Mouse (Mus musculus): ENCODE results near the gene Fance. TPM values are rescaled to one million over a fixed set of nuclear protein-coding genes. Genes with fewer than 3 reads are reported as not detected.
"Not testable (repeated sequence)": the region's sequence is repeated elsewhere in the genome, so short reads cannot be mapped to it uniquely, and the experiment has no call there.

Gene Fance
- polyA plus RNA-seq, 1 experiment from 2014 or later = 22.5 TPM

DNA sequence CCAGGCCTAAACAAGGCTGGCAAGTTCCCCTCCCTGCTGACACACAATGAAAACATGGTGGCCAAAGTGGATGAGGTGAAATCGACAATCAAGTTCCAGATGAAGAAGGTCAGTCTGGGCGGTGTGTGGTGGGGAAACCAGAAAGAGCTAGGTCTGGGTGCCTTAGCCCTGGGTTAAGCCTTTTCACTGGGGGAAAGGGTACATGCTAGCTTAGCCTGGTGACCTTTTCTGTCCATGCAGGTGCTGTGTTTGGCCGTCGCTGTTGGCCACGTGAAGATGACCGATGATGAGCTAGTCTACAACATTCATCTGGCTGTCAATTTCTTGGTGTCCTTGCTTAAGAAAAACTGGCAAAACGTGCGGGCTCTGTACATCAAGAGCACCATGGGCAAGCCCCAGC is 17.3 kb downstream of the Fance start:
- not testable (repeated sequence) for H3K36me3 ChIP-seq (ENCODE audit: control insufficient read depth, insufficient read depth, low read length); H3K27me3 ChIP-seq (ENCODE audit: control insufficient read depth, insufficient read depth, low read length); H3K4me2 ChIP-seq (replicated peaks; ENCODE audit: low read depth, low read length); H3K4me3 ChIP-seq (ENCODE audit: low read depth, low read length); H3K27ac ChIP-seq (ENCODE audit: low read depth, low read length); H3K9ac ChIP-seq (ENCODE audit: low read depth, low read length); DNase-seq (ENCODE audit: low spot score); ATAC-seq (ENCODE audit: low FRiP score); H3K9me3 ChIP-seq (ENCODE audit: control insufficient read depth, low read length); H3K4me1 ChIP-seq (replicated peaks; ENCODE audit: control insufficient read depth, insufficient read depth, low read length)
- WGBS = 65% methylated on average over 6 of the region's 8 CpGs

DNA sequence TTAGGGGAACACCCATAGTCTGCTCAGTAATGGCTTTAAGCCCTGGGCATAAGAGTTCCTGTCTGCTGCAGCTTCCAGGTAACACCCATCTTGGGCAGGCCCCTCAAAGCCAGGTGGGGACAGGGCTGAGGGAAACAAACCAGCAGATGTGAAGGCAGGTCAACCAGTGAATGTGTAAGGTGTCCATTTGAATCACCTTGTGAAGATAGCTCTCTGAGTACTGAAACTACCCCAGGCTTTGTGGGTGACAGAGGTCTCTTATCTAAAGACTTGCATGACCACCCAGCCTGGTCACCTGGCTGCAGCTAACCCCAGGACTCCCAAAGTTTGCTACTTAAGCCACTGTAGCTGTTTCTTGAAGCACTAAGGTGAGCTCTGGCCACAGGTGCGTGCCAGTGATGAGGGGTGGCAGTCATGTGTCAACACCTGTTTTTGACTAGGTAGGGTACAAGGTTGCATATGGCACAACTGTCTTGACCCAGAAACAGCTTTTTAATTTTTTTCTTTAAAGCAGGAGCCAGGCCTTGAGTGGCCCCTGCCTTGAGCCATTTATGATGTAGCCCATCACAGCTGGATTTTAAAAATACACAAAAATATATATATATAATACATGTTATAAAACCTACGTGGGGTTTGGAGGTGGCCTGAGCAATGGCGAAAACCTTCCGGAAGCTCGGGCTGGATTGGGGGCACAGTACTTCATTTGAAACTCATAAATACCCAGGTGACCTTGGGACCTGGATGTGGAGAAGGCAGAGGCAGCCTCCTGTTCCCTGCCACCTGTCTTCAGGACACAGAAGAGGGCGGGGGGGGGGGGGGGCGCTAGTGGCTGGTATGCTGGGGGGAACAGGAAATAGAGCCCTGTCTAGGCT is 18.2 kb downstream of the Fance start:
- H3K9ac ChIP-seq (ENCODE audit: low read depth, low read length) = no peak overlapping the region
- WGBS = 39% methylated on average over 6 of the region's 7 CpGs
- H3K4me1 ChIP-seq (replicated peaks; ENCODE audit: control insufficient read depth, insufficient read depth, low read length) = peaks cover 5% of the 10 kb centered on the region; the same call in 1 of the 2 replicates
- no peaks in the 10 kb centered on the region for H3K9me3 ChIP-seq (ENCODE audit: control insufficient read depth, low read length)
- H3K4me2 ChIP-seq (replicated peaks; ENCODE audit: low read depth, low read length) = no peak overlapping the region
- no peak overlapping the region for H3K4me3 ChIP-seq (ENCODE audit: low read depth, low read length)
- no peaks in the 10 kb centered on the region for H3K27me3 ChIP-seq (ENCODE audit: control insufficient read depth, insufficient read depth, low read length)
- ATAC-seq (ENCODE audit: low FRiP score) (no peak), DNase-seq (ENCODE audit: low spot score) (no peak)
- H3K27ac ChIP-seq (ENCODE audit: low read depth, low read length) = no peak overlapping the region
- 0 out of 2 replicates have a peak, but pooled peaks cover 3% of the 10 kb centered on the region for H3K36me3 ChIP-seq (ENCODE audit: control insufficient read depth, insufficient read depth, low read length)

GRCm38 (mm10) chr17:28332113-28332914 is 19.0 kb downstream of the Fance start:
- Histone ChIP-seq H3K9ac (ENCODE audit: low read depth, low read length) (no peak overlapping the region), H3K4me3 (ENCODE audit: low read depth, low read length) (no peak overlapping the region), H3K36me3 (ENCODE audit: control insufficient read depth, insufficient read depth, low read length) (0 out of 2 replicates have a peak, but pooled peaks cover 3% of the 10 kb centered on the region), H3K4me1 (replicated peaks; ENCODE audit: control insufficient read depth, insufficient read depth, low read length) (peaks cover 5% of the 10 kb centered on the region; the same call in 1 of the 2 replicates), H3K4me2 (replicated peaks; ENCODE audit: low read depth, low read length) (no peak overlapping the region), H3K9me3 (ENCODE audit: control insufficient read depth, low read length) (no peaks in the 10 kb centered on the region), H3K27ac (ENCODE audit: low read depth, low read length) (peak overlapping the region; percentile 30; the same call in 1 of the 2 replicates), H3K27me3 (ENCODE audit: control insufficient read depth, insufficient read depth, low read length) (no peaks in the 10 kb centered on the region)
- no peak for ATAC-seq (ENCODE audit: low FRiP score)
- WGBS = 48% methylated on average over 13 of the region's 13 CpGs
- no peak for DNase-seq (ENCODE audit: low spot score)

DNA sequence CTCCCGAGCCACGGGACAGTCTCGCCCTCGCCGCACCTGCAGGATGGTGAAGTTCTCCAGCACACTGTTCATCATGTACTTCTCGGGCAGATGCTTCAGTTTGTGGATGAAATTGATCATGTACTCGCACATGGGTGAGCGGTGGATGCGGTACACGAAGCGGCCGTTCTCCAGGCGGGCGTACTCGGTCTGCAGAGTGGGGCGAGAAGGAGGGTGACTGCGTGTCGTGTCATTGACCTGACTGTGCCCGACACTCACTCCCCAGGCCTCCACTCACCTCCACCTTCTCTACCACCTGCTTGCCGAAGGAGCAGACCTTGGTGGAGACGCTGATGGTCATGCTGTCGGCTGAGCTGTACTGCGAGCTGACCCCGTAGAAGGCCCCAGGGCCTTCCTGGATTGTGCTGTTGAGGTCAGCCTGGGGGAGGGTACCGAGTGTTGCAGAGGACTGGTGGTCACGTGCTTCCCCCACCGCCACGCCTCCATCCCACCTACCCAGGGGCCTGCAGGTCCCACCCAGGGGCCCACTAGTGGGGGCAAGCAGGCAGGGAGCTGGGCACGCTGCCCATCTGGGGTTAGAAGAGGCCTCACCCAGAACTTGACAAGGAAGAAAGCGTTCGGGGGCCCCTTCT is 19.7 kb downstream of the Fance start:
- Histone ChIP-seq H3K4me3 (ENCODE audit: low read depth, low read length) (no peak overlapping the region), H3K9ac (ENCODE audit: low read depth, low read length) (no peak overlapping the region), H3K27me3 (ENCODE audit: control insufficient read depth, insufficient read depth, low read length) (no peaks in the 10 kb centered on the region), H3K36me3 (ENCODE audit: control insufficient read depth, insufficient read depth, low read length) (0 out of 2 replicates have a peak, but pooled peaks cover 3% of the 10 kb centered on the region), H3K4me1 (replicated peaks; ENCODE audit: control insufficient read depth, insufficient read depth, low read length) (peaks cover 3% of the 10 kb centered on the region; the same call in 1 of the 2 replicates), H3K9me3 (ENCODE audit: control insufficient read depth, low read length) (no peaks in the 10 kb centered on the region), H3K4me2 (replicated peaks; ENCODE audit: low read depth, low read length) (no peak overlapping the region), H3K27ac (ENCODE audit: low read depth, low read length) (no peak overlapping the region)
- ATAC-seq (ENCODE audit: low FRiP score) = no peak
- DNase-seq (ENCODE audit: low spot score) = no peak
- 63% methylated on average over 31 of the region's 31 CpGs for WGBS

DNA sequence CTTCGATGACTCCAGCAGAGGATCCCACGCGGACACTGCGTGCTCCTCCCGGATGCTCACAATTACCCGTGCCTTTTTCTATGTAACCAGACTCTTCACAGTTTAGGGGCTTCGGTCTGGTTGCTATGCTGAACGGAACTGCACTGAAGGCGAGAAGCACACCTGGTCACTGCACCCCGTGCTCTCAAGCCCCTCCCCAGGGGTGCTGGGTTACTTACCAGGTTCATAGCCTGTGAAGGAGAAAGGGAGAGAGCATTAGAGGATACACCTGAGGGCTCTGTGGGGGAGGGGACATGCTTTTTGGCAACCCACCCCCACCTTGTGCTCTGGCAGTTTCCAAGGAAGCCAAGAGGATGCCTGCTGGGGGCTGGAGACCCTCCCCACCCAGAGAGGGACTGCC is 21.9 kb downstream of the Fance start:
- H3K27ac ChIP-seq (ENCODE audit: low read depth, low read length) = no peak overlapping the region
- no peak for ATAC-seq (ENCODE audit: low FRiP score)

GRCm38 (mm10) chr17:28337547-28337946 is 24.2 kb downstream of the Fance start:
- DNase-seq (ENCODE audit: low spot score) (no peak), ATAC-seq (ENCODE audit: low FRiP score) (no peak)
- H3K9me3 ChIP-seq (ENCODE audit: control insufficient read depth, low read length) = no peaks in the 10 kb centered on the region
- no peak overlapping the region for H3K9ac ChIP-seq (ENCODE audit: low read depth, low read length)
- H3K36me3 ChIP-seq (ENCODE audit: control insufficient read depth, insufficient read depth, low read length) = no peaks in the 10 kb centered on the region
- H3K4me3 ChIP-seq (ENCODE audit: low read depth, low read length) = no peak overlapping the region
- H3K4me1 ChIP-seq (replicated peaks; ENCODE audit: control insufficient read depth, insufficient read depth, low read length) = peaks cover 3% of the 10 kb centered on the region
- H3K27ac ChIP-seq (ENCODE audit: low read depth, low read length) = no peak overlapping the region
- WGBS = 90% methylated on average over 7 of the region's 7 CpGs
- H3K4me2 ChIP-seq (replicated peaks; ENCODE audit: low read depth, low read length) = no peak overlapping the region
- H3K27me3 ChIP-seq (ENCODE audit: control insufficient read depth, insufficient read depth, low read length) = no peaks in the 10 kb centered on the region

More for the DNA sequence above, 21.9 kb downstream of the Fance start:
- Histone ChIP-seq H3K4me3 (ENCODE audit: low read depth, low read length) (no peak overlapping the region), H3K9ac (ENCODE audit: low read depth, low read length) (no peak overlapping the region), H3K36me3 (ENCODE audit: control insufficient read depth, insufficient read depth, low read length) (0 out of 2 replicates have a peak, but pooled peaks cover 3% of the 10 kb centered on the region), H3K4me2 (replicated peaks; ENCODE audit: low read depth, low read length) (no peak overlapping the region), H3K27me3 (ENCODE audit: control insufficient read depth, insufficient read depth, low read length) (no peaks in the 10 kb centered on the region), H3K4me1 (replicated peaks; ENCODE audit: control insufficient read depth, insufficient read depth, low read length) (peaks cover 3% of the 10 kb centered on the region; the same call in 1 of the 2 replicates), H3K9me3 (ENCODE audit: control insufficient read depth, low read length) (no peaks in the 10 kb centered on the region)
- DNase-seq (ENCODE audit: low spot score) = no peak
- WGBS = 78% methylated on average over 10 of the region's 10 CpGs

- Histone ChIP-seq H3K4me2 (replicated peaks; ENCODE audit: low read depth, low read length) (no peak overlapping the region), H3K27ac (ENCODE audit: low read depth, low read length) (no peak overlapping the region), H3K4me1 (replicated peaks; ENCODE audit: control insufficient read depth, insufficient read depth, low read length) (peaks cover 2% of the 10 kb centered on the region), H3K27me3 (ENCODE audit: control insufficient read depth, insufficient read depth, low read length) (no peaks in the 10 kb centered on the region), H3K9ac (ENCODE audit: low read depth, low read length) (peak overlapping the region; percentile 42), H3K4me3 (ENCODE audit: low read depth, low read length) (no peak overlapping the region), H3K36me3 (ENCODE audit: control insufficient read depth, insufficient read depth, low read length) (no peaks in the 10 kb centered on the region), H3K9me3 (ENCODE audit: control insufficient read depth, low read length) (no peaks in the 10 kb centered on the region)
- DNase-seq (ENCODE audit: low spot score) = no peak
- ATAC-seq (ENCODE audit: low FRiP score) = no peak
- WGBS = 69% methylated on average over 7 of the region's 7 CpGs
Observed at GRCm38 (mm10) chr17:28340578-28340977, 27.3 kb downstream of the Fance start.

DNA sequence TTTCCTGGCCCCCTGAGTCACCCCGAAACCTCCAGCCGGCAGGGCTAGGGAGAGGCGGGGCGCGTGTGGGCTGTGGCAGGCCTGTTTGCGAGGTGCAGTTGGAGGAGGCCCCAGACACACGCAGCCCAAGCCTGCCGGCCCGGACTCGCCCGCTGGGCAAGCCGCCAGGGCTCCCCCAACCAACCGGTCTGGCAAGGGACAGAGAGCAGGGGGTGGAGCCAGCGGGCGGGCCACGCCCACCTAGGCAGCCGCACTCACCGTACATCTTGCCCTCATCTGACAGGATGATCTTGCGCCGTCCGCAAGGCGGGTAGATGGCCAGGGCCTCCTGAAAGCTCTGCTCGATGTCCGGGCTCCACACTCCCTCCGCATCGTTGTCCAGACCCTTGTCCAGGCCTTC is 27.8 kb downstream of the Fance start:
- ATAC-seq (ENCODE audit: low FRiP score) (peak; percentile 62), DNase-seq (ENCODE audit: low spot score) (peak; percentile 77)
- Histone ChIP-seq H3K9me3 (ENCODE audit: control insufficient read depth, low read length) (no peaks in the 10 kb centered on the region), H3K4me2 (replicated peaks; ENCODE audit: low read depth, low read length) (peak overlapping the region; percentile 43), H3K4me3 (ENCODE audit: low read depth, low read length) (peak overlapping the region; percentile 8; the same call in 1 of the 2 replicates), H3K36me3 (ENCODE audit: control insufficient read depth, insufficient read depth, low read length) (no peaks in the 10 kb centered on the region), H3K9ac (ENCODE audit: low read depth, low read length) (peak overlapping the region; percentile 42), H3K4me1 (replicated peaks; ENCODE audit: control insufficient read depth, insufficient read depth, low read length) (peaks cover 5% of the 10 kb centered on the region), H3K27me3 (ENCODE audit: control insufficient read depth, insufficient read depth, low read length) (no peaks in the 10 kb centered on the region), H3K27ac (ENCODE audit: low read depth, low read length) (0 out of 2 replicates have a peak overlapping the region, but pooled peaks have one; percentile 42)
- 9% methylated on average over 22 of the region's 26 CpGs for WGBS

Measured in hindbrain, embryonic 11.5 days (tissue).